Mouse (Mus musculus) embryonic fibroblast, embryonic 13.5 days (primary cell): Measurements from ENCODE around the gene Lsm11.

Experiments
- CTCF ChIP-seq: IDR thresholded peaks from 2 replicates; pipeline ENCODE4 v1.5.1; 2011; ENCODE audit warnings: mild to moderate bottlenecking, control low read depth, low read length, moderate library complexity, borderline replicate concordance; ENCODE audit not compliant: insufficient read depth
- POLR2A ChIP-seq: IDR thresholded peaks from 2 replicates; pipeline ENCODE4 v1.6.1; 2011; ENCODE audit warnings: low read depth, mild to moderate bottlenecking, control low read depth, low read length, moderate library complexity

DNA sequence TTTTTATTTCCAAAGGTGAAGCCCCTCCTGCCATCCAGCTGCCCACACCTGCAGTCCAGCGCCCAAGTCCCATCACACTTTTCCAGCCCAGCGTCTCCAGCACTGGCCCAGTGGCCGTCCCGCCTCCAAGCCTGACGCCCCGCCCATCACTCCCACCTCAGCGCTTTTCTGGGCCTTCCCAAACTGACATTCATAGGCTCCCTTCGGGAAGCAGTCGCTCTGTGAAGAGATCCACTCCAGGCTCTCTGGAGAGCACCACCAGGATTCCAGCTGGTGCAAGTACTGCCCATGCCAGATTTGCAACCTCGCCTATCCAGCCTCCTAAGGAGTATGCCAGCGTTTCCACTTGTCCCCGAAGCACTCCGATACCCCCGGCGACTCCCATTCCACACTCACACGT lies 46.9 kb upstream of the Lsm11 start:
- no peak for TF ChIP-seq CTCF
- no peak for TF ChIP-seq POLR2A
